Mouse (Mus musculus): Measurements from ENCODE around the gene Pcyox1.

- no peak for TF ChIP-seq GATA1 (IDR thresholded peaks at IDR 0.05; ENCODE audit: low read length)
- TF ChIP-seq TAL1 (IDR thresholded peaks at IDR 0.05; ENCODE audit: low read length): no peak
Observed at GRCm38 (mm10) chr6:86382551-86382950, 14.4 kb downstream of the Pcyox1 start.

All from erythroblast, embryonic 14.5 days (primary cell).